Mouse (Mus musculus) adrenal gland, adult 18-20 months (tissue): ENCODE measurements at regions not wholly inside any gene's neighbourhood (a gene's known extent, or its start where the extent isn't known, plus 50 kb on each side); places are given as distances from the start of the nearest gene placed in this dataset.

ENCODE experiments used
- DNase-seq, 2 experiments: peaks; one replicate each; pipeline ENCODE4 v3.0.0; 2021 to 2022; ENCODE audit warnings: low spot score in 2 of 2

GRCm38 (mm10) chr3:136449364-136449763 lies 123.5 kb upstream of the Bank1 start:
- no peak for DNase-seq

DNA sequence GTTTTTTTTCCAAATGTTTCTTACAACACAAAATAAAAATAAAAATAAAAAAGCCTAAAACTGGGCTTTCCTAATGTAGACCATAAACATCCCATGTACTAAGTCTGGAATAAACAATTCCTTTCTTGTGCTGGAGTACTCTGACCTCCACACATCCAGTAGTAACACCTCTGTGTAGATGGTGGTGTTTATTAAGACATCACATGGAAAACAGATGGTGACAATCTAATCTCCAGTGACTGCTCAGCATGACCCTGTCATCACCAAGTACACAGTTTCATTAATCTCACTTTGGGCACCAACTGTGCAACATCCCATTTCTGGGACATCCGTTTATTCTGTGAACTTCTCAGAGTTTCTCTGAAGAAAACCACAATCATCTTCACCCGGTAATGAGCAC lies 118.7 kb upstream of the Bank1 start:
- no peak for DNase-seq

DNA sequence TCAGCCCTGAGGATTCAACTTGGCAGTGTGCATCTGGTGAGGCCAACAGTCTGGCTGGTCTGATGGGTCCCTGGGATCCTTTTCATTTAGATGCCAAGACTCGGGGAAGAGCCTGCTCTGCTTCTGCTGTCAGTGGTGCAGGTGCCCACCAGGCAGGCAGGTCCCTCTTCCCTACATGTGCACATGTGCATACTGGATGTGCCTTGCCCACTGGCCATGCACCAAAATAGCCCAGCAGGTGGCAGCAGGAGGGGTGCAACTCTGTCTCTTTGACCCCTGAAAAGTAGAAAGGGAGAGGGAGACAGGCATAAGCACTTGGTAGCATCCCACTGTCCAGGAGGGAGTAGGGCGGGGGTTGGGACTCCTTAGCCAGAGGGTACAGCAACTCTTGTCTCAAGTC lies 116.2 kb upstream of the Bank1 start:
- DNase-seq = no peak

DNA sequence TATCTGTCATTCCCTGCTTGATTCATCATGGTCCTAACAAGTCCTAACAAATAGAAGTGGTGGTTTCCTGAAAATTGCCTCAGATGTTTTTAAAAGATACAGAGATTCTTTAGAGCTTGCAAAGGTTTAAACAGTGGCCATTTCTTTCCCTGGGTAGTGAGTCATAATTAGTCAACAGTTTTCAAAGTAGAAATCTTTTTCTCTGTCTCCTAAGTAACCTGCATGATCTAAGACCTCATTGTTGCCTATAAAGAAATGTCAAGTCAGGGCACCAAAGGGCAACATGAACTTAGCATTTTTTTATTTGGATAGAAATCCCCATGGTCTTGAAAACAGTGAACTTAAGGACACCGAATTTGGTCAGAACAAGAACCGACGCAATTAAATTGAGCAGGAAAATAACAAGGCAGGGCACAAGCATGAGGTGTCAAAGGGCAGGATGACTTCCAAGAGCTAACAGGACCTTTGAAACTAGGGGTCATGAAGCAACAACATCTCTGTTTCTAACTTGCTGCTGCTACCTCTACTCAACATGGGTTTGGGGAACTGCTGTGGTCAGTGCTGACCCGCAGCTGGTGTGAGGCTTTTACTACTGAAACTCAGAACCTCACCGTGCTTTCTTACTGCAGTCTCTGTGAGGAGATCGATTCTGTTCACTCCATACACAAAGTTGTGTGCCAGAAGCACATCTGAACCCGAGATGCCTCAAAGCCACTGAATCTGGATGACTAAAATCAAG lies 114.2 kb upstream of the Bank1 start:
- no peak for DNase-seq

DNA sequence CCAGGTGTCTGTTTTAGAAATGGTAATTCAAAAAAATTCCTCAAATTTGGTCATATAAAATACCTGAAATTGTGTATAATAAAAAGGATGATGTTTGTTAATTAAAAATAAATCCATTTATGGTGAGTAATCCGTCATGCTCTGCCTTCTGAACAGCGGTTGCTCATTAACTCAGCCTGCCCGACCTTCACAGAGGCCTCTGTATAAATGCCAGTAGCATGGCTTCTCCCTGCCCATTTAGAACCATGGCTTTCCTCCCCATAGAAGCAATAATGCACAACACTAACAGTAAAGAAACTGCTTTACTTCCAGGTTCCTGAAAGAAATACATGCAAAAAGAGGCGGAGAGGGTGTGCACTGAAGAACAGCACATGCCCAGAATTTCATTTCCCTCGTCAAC lies 113.5 kb upstream of the Bank1 start:
- DNase-seq = no peak

- no peak for DNase-seq
Observed at GRCm38 (mm10) chr3:136434407-136434806, 108.5 kb upstream of the Bank1 start.

DNA sequence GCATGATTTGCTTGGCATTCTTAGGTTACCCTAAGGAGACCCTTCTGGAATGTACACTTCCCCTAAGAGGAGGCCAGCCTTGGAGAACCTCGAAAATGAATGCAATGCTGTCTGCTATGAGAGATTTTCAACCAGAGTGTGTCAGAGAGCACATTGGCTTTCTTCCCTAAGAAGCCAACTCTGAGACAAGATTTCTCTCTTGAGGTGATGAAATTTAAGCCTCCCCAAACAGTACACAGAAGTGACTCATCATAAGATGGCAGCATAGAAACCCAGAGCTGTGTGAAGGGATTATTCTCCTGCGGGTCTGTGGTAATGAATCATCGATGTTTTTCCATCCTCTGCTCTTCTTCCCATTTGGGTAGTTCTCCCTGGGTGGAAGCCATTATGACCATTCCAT lies 106.2 kb upstream of the Bank1 start:
- no peak for DNase-seq

GRCm38 (mm10) chr3:136427427-136427826 lies 101.6 kb upstream of the Bank1 start:
- no peak for DNase-seq

DNA sequence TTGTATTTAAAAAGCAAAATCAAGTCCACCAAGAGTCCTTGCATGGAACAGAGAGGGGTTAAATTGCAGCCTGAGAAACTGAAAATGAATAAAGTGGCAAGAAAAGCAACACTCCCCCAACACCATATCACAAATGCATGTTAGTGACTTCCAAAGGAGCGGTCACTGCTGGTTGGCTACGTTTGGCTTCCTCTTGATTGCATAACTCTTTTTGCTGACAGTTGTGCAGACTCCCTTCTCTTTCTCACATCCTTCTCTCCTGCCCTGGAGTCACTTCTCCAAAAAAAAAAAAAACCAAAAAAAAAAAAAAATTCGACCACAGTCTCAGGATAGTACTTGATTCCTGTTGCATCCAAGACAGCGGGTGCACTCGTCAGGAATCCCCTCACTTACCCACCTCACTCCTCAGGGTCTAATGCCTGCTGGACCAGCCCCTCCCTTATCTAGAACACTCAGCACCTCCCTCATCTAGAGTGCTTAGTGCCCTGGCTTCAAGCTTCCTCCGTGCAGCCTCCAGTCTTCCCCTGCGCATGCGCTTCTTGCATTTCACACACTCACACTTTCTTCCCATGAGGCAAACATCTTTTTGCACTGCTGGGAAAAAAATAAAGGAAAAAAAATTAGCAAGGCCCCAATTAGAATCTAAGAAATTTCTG lies 100.8 kb upstream of the Bank1 start:
- no peak for DNase-seq

- no peak for DNase-seq
Observed at GRCm38 (mm10) chr3:136421969-136422614, 96.2 kb upstream of the Bank1 start.

- no peak for DNase-seq
Observed at GRCm38 (mm10) chr3:136405606-136406005, 79.7 kb upstream of the Bank1 start.

GRCm38 (mm10) chr3:136383282-136383681 lies 57.4 kb upstream of the Bank1 start:
- no peak for DNase-seq

DNA sequence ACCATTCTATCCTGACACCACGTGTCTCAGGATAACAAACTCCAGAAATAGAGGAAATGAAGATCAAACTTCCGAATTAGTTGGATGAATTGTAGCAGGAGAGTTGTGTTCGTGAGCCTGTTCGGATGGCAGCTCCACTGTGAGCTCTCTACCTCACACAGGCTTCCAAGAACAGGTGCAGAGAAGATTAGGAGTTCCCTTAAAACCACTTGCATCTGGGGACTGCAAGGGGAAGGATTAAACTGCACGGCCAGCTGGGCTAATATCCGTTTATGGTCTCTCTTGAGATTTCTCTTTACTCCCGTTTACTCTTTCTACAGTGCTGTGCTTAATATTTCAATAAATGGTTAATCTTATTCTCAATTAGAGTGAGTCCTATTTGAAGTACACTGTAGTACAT lies 54.8 kb upstream of the Bank1 start:
- DNase-seq = no peak

- no peak for DNase-seq
Observed at GRCm38 (mm10) chr3:136379741-136380398, 54.0 kb upstream of the Bank1 start.

DNA sequence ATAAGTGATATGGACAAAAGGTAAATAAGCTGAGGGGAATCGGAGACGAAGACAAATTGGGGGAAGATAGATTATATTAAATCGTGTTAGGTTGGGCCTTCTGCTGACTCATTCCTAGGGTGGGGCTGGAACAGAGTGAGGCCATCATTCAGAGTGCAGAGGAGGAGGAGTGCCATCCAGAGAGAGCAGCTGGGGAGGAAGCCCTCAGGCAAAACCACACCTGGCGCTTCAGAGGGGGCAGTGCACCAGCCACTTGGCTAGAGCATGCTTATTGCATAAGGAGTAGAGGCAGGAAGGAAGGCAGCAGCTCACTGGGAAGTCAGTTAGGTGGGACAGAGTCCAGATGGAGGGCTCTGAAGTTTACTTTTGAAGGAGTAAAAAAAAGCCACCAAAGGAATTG lies 51.0 kb upstream of the Bank1 start:
- no peak for DNase-seq
